Mouse (Mus musculus): ENCODE data around the gene Patj.

- TF ChIP-seq CTCF (IDR thresholded peaks at IDR 0.05 in 2 of 3, conservative IDR thresholded peaks at IDR 0.05 in 1 of 3; ENCODE audit: control insufficient read depth in 1 of 3, insufficient read depth in 1 of 3, low read depth in 2 of 3, low read length in 3 of 3, poor library complexity in 1 of 3, severe bottlenecking in 1 of 3) (no peak), CHD1 (IDR thresholded peaks at IDR 0.05; ENCODE audit: low read depth, low read length) (no peak)
Measured at GRCm38 (mm10) chr4:98603131-98603530, 207.5 kb downstream of the Patj start.
